Mouse (Mus musculus) brain, embryonic 14.5 days (tissue): ENCODE results near the gene Atf6.

ENCODE experiments used
- CTCF ChIP-seq: fragments of 200-500 bp; IDR thresholded peaks from 2 replicates; pipeline ENCODE4 v1.5.1; 2012; ENCODE audit warnings: inconsistent platforms, mild to moderate bottlenecking, moderate library complexity, borderline replicate concordance; ENCODE audit not compliant: insufficient read depth, insufficient read length; ENCODE audit errors: extremely low read depth
- POLR2A ChIP-seq: fragments of 200-500 bp; IDR thresholded peaks from 2 replicates; pipeline ENCODE4 v1.6.1; 2012; ENCODE audit warnings: mild to moderate bottlenecking, inconsistent platforms, borderline replicate concordance; ENCODE audit not compliant: poor library complexity, insufficient read depth, insufficient read length, severe bottlenecking; ENCODE audit errors: extremely low read depth

- TF ChIP-seq POLR2A (peak; percentile 32; the same call in 1 of the 2 replicates), CTCF (peak; percentile 77)
Observed at GRCm38 (mm10) chr1:170884978-170885561, 17.5 kb upstream of the Atf6 start, which contains the start of the genes Gm26620 and Dusp12.
